Mouse (Mus musculus) R1 (cell line): Measurements from ENCODE around the gene Dnm2.

Experiments used
- DNase-seq: peaks from one replicate; pipeline ENCODE4 v3.0.0-alpha.2; 2018; ENCODE audit warnings: low read depth, low spot score

Gene Dnm2

DNA sequence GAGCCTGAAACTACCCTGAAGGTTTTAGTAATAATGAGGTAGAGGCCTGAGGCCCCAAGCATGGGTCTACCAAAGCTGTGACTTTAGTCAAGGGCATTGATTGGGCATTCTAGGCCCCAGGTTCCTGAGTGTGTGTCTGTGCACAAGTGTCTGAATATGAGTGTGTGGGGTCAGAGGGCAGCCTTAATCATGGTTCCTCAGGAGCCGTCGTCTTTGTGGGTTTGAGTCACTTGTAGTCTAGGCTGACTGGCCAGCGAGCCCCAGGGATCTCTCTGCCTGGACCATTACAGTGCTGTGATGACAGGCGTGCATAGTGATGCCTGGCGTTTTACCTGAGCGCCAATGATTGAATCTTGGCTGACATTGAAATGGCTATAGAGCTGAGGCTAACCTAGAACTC, 3.5 kb downstream of the Dnm2 start:
- no peak for DNase-seq

DNA sequence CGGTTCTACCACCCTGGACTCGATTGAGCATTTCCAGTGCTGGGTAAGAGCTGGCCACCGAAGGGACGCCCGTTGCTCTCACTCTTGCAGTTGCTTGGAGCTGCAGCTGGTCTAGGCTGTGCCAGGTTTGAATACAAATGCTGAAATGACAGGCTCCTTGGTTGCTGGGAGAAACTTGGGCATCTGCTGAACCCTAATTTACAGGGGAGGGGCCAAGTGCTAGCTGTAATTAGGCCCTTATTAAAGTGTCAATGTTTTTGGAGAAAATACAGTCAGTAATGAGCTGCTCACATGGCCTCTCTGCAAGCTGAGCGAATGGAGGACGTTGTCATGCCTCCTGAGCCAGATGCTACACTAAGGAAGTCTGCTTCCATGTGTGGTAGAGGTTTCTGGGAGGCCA, 6.0 kb downstream of the Dnm2 start:
- no peak for DNase-seq

DNA sequence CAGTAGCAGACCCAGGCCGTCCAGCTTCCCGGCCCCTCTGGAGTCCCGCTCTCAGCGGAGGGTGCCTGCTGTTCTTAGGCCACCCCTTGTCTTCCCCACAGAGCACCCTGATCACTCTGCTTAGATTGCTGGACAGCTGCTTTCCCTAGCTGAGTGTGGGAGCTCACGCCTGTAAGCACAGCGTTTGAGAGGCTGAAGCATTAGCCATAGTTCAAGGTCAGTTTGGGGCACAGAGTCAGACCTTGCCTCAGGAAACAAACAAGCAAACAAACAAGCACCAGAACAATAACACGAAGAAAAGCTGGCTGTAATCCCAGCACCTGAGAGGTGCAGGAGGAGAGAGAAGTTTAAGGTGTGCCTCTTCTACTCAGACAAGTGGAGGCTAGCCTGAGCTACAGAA, 7.4 kb downstream of the Dnm2 start:
- DNase-seq: peak; percentile 58

GRCm38 (mm10) chr9:21433766-21434165, 9.1 kb downstream of the Dnm2 start:
- DNase-seq: no peak

DNA sequence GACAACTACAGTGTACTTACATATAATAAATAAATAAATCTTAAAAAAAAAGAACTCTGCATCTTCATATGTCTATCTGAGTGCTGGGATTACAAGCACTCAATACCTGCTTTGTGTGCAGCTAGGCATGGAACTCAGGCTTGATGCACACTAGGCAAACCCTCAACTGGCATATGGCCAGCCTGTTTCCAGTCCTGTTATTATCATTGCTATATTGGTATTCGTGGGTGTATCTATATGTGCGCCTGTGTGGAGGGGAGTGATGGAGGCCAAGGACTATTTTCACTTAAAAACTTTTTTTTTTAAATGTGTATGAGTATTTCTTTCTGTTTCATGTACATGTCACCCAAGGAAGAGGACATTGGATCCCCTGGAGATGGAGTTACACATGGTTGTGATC, 9.7 kb downstream of the Dnm2 start:
- no peak for DNase-seq

DNA sequence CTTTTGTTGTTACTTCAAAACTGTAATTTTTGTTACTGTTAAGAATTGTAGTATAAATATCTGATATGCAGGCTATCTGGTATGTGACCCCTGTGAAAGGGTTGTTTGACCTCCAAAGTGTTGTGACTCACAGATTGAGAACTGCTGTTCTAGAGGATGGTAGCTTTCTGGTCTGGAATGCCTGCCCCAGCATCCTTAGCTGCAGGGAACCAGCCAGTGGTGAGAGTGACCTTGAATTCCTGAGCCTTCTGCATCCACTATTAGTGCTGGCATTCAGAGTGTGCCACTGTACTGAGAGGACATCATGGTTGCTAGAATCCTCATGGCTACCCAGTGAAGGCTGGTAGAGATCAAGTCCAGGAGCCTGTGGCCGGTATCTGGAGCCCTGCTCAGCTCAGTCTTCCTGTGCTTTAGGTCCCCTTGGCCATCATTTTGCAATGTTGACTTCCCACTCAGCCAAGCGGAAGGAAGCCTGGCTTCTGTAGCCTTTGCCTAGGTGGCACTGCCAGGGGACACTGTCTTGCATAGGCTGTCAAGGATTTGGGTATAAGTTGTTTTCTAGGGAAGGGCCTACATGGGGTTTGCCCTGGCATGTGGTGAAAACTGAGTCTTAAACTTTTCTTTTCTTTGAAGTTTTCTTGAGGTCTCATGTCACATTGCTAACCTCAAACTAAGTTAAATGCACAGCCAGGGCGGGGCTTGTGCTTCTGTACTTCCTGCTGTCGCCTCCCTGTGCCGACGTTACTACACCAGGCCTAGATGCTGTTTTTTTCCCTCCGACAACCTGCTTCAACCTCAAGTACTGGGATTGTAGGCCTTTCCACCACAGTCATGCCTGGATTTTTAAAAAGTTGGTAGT, 11.3 kb downstream of the Dnm2 start:
- peak; percentile 56 for DNase-seq

DNA sequence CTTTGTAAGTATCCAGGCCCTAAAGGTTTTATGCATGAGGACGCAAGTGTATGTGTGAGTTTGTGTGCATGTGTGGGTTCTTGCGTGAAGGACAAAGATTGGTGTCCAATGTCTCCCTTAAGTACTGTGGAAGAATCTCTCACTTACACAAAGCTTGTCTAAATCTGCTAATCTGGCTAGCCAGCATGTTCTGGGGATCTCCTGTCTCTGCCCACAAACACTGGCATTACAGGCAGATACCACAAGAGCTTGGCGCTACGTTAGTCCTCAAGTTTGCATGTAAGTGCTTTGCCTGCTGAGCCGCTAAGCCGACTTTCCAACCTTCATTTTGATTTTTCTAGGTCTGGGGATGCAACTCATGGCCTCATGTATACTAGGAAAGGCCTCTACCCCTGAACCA, 12.9 kb downstream of the Dnm2 start:
- DNase-seq: no peak

GRCm38 (mm10) chr9:21438219-21438618, 13.5 kb downstream of the Dnm2 start:
- no peak for DNase-seq

GRCm38 (mm10) chr9:21439456-21439855, 14.7 kb downstream of the Dnm2 start:
- no peak for DNase-seq

- no peak for DNase-seq
Measured at GRCm38 (mm10) chr9:21439914-21440313, 15.2 kb downstream of the Dnm2 start.

DNA sequence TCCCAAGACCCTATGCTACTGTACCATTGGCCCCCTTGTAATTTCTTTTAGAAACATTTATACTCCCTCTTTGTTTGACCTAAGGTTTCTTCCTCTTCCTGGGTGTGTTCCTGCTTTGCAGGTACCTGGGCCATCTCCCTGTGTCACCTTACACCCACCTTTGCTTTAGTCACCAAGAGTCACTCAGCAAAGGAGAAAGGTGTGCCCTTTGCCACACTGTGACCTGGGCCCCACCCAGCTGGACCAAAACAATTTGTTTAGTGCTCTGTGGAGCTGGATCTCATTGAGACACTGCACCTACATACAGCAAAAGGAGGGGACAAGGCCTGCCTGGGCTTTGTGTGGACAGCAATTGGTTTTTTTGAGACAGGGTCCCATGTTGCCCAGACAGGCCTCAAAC, 15.7 kb downstream of the Dnm2 start:
- DNase-seq: no peak

- DNase-seq: no peak
Measured at GRCm38 (mm10) chr9:21443853-21444252, 19.1 kb downstream of the Dnm2 start.

DNA sequence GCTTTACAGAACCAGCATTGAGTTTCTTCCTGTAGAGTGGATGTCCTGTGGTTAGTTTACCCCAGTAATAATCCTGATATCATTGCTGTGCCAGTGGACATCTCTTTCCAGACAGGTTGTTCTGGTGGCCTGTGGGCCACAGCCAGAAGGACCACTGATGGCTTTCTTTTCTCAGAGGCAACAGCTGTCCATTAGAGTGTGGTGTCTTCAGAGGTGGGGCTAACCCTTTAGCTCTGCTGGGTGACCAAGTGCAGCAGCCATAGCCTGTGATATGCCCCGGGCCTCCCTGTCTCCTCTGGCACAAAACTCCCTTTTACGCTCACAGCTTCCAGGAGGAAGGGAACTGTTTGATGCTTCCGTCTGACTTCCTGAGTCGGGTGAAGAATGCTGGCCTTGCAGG, 19.9 kb downstream of the Dnm2 start:
- DNase-seq: no peak

DNA sequence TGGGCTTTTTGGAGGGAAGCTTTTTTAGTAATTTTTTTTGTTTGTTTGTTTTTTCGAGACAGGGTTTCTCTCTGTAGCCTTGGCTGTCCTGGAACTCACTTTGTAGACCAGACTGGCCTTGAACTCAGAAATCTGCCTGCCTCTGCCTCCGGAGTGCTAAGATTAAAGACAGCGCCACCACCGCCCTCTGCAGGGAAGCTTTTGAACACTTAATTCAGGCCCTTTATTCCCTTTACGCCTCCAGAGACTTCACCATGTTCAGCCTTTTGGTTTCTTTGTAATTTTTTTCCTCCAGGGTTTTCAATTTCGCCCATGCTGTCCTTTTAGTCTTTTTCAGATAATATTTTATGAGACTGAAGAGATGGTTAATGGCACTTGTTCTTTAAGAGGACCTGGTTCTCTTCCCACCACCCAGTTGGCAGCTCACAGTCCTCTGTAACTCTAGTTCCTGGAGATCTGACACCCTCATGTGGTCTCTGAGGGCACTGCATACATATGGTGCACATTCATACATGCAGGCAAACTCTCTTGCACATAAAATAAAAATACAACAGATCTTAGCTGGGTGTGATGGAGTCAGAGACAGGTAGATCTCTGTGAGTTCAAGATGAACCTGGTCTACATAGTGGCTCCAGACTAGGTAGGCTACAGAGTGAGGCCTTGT, 20.5 kb downstream of the Dnm2 start:
- peak; percentile 69 for DNase-seq

GRCm38 (mm10) chr9:21447778-21448177, 23.1 kb downstream of the Dnm2 start:
- DNase-seq: no peak

DNA sequence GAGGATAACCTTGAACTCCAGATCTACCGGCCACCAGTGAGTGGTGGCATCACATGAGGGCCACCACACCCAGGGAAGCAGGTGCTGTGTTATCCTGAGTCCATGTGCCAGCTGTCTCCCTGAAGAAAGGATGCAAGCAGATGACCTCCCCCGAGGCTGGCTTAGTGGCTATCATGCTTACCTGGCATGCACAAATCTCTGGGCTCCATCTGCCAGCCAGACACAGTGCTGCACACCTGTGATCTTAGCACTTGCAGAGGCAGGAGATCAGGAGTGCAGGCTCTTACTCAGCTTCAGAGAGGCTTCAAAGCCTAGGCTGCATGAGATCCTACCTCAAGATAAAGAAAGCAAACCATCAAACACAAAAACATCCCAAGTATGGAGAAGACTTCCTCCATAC, 25.0 kb downstream of the Dnm2 start:
- DNase-seq: no peak

- DNase-seq: no peak
Measured at GRCm38 (mm10) chr9:21450270-21450669, 25.6 kb downstream of the Dnm2 start.

DNA sequence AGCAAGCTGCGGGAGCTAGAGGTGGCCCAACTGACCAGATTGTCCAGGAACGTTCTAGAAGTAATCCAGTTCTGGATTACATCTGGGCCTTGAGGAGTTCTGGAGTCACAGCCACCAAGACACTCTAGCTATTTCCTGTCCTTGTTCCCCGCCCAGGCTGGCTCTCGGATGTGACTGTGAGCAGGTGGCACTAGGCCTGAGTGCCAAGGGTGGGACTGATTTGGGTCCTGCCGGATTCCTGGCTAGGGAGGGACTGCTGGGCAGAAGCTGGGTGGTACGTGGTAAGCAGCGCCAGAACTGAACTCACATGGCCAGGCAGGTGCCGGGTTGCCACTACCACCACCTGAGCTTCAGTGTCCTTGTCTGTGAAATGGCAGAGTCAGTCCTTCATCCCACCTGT, 26.7 kb downstream of the Dnm2 start:
- no peak for DNase-seq

DNA sequence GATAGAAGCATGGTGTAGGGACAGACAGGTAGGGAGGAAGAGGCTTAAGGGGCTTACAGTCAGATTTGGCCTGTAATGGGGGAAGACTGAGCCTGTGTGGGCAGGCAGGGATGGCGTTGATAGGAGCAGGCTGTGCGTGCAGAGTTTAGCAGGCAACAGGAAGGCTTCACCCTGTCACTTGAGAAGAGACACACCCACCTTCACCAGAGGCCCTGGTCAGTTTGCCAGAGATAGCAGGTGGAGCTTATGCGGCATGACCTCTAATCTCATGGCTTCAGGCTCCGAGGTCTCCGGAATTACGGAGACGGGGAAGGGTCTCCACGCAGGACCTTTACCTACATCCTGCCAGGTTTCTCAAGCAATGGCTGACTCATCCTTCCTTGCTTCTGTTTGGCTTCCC, 27.2 kb downstream of the Dnm2 start:
- no peak for DNase-seq

DNA sequence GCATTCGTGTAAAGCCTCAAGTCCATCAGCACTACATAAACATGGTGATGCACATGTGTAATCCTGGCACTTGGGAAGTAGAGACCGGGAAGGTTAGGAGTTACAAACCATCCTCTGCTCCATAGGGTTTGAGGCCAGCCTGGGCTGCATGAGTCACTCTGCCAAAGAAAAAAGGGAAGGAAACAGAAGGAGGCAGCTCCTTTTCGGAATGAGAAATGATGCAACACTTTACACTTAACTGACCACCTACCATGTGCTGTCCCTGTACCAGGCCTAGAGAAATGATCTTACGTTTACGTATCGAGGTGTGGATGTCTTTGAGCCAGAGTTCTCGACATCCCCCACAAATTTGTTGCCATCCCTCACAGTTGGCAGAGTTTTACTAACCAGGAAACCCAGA, 28.3 kb downstream of the Dnm2 start:
- DNase-seq: no peak

GRCm38 (mm10) chr9:21453459-21453858, 28.8 kb downstream of the Dnm2 start:
- DNase-seq: no peak

GRCm38 (mm10) chr9:21454556-21454955, 29.8 kb downstream of the Dnm2 start:
- no peak for DNase-seq

DNA sequence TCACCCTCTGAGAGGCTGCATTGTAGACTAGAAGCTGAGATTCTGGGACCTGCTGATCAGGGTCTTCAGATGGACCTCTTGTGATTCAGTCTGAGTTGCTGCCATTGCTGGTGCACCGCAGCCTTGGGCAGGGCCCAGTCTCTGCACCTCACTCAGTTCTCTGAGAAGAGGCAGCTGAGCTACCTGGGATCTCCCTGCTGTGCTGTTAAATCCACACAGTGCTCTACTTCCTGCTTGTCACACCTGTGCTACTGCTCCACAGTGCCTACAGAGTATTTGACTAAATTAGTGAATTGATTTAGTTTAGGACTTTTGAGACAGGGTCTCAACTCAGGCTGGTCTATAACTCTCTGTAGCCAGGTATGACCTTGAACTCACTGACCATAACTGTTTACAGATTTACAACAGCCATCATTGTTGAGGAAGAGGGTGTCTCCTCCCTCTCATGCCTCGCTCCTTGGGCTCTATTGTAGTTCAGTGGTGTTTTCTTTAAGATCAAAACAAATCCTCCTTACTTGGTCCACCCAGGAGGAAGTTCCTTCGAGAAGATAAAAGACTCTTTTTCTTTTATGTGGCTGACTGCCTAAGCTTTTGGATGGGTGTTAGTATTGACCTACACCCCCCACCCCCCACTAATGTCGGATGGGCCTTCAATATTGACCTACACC, 30.5 kb downstream of the Dnm2 start:
- peak; percentile 81 for DNase-seq
